Mouse (Mus musculus) CD4-positive helper T cell, adult 2 months (primary cell): ENCODE results near the gene Nuf2.

Experiments used
- DNase-seq: peaks from one replicate; pipeline ENCODE4 v3.0.0-alpha.2; 2012; ENCODE audit warnings: low read depth, missing footprints, low spot score

The Nuf2 gene

DNA sequence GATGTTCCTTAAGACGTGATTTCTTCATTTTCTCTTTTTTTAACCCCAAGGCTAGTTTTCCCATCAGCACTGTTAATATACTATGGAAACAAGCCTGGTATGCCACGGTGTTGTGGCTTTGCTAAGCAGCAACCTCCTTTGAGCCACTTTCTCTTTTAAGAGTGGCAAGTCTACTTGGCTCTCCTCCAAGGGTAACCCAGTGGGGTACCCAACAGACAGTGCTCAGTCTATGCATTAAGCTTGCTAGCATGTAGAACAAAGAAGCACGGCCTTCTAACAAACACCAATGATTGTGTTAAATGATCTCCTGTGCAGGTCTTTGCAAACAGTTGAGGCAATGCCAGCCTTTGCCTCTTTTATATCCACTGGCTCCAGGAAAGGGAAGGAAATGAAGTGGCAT is 60.1 kb downstream of the Nuf2 start:
- no peak for DNase-seq

DNA sequence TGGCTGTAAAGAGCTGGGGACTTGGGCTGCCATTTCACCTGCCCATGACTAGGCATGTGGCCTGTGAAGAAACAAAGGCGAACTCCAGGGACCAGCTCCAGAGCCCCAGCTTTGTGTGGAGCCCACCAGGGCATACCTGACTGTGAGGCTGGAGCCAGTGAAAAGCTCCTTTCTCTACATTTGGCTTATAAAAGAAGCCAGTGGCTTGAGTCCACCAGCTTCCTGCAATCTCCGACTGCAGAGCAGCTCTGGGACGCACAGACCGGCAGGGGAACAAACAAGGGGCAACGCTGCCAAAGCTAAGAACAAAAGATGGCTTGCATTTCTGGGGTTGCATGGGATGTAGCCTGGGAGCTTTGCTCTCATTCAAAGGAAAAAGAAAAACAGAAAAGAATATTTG is 63.5 kb downstream of the Nuf2 start:
- no peak for DNase-seq

DNA sequence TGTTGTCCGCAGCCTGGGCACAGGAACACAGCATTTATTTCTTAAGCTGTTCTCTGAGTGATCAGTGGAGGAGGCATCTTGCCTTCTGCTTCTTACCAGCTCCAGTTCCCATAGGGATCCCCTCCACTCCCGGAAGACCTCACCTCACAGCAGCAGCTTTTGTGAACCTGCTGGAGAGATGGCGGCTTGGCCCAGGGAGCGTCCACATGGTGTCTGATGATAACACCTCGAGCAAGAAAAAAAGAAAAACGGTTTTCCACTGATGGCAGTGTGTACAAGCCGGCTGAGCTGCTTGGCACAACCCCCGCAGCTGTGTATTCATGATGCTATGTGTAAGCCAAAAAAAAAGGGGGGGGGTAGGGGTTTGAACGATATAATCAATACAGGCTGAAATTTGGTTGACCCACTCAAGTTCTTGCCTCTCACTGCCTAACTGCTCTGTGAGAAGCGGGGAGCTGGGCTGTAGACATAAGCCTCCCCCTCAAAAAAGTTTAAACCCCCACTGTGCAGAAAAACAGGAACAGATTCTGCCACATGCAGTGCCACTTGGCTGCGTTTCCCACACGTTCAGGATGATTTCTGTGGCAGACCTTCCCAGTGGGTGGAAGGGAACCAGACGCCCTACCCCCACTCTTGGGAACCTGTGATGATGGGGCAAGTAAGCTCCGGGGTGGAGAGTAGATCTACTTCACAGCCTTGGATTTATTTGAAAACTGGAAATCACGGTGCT is 68.7 kb downstream of the Nuf2 start:
- DNase-seq = no peak

- DNase-seq = no peak
Measured at GRCm38 (mm10) chr1:169459071-169459782, 72.0 kb downstream of the Nuf2 start.
